Mouse (Mus musculus): ENCODE measurements at regions not wholly inside any gene's neighbourhood (a gene's known extent, or its start where the extent isn't known, plus 50 kb on each side); places are given as distances from the start of the nearest gene placed in this dataset.

DNA sequence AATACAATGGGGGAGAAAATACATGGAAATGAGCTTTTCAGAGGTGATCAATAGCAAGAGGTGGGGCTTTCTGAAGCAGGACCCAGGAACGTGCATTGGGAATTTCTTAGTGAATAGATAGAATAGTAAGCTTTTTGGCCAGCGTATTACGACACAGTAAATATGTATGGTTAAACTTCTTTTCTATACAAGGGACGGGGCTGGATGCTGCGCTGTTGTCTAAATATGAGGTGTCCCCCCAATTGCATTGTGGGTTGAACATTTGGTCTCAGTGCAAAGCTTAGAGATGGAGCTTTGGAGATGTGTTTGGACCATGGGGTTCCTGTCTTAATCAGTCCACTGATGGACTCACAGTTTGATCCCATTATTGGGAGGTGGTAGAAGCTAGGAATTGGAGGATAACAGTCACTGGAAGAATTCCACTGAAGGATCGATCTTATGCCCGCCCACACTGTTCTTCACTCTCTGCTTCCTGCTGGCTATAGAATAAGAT, 168.6 kb downstream of the Gm19410 start:
- no peak for DNase-seq (ENCODE audit: extremely low spot score, low spot score)

DNA sequence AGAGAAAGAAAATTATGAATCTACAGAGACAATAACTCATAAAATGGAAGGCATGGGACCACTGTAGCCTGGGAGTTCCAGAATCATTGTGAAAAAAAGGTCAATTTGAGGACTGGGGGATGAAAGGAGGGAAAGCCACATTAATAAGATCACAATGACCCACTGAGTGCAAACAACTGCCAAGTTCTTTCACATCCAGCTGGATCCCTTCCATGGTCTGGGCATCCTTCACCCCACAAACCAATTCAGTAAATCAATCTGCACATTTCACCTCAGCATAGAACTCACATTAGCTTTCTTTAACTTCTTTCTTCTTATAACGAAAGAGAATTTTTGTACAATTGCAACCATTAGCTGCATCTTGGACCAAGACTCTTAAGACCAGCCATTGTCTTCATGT, 169.4 kb downstream of the Gm19410 start:
- DNase-seq (ENCODE audit: extremely low spot score, low spot score): no peak

DNA sequence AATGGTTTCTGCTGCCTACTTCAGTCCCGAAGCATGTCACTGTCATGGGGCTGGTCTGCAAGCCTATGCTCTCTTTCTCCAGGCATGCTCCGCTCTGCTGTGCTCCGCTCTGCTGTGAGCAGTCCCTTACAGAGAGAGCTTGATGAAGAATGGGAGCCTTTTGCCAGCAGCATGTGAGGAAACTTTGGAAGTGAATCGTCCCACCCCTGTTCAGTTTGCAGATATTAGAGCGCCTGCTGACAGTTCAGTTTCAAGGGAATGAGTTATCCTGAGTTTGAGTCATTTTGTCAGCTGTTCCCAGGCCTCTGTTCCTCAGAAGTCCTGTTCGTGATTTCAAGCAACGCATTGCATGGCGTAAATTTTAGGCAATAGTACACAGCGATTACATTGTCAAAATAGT, 173.6 kb downstream of the Gm19410 start:
- no peak for DNase-seq (ENCODE audit: extremely low spot score, low spot score)

DNA sequence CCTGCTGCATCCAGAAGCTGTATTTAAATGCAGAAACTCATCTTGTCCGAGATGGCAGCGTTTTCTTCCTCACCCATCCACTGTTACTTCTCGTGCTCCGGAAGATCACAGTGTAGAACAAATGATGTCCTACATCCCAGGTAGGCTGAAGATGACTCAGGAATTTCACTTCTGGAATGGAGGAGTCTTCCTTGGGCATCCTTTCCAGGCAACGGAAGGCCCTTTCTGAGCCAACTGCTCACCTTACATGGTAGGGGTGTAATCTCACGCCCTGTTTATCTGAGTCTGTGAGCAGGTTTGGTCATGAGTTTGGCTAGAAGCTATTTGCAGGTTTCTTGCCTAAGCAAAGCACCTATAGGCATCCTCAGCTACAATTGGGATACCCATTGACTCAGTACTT, 176.9 kb downstream of the Gm19410 start:
- DNase-seq (ENCODE audit: extremely low spot score, low spot score): no peak

DNA sequence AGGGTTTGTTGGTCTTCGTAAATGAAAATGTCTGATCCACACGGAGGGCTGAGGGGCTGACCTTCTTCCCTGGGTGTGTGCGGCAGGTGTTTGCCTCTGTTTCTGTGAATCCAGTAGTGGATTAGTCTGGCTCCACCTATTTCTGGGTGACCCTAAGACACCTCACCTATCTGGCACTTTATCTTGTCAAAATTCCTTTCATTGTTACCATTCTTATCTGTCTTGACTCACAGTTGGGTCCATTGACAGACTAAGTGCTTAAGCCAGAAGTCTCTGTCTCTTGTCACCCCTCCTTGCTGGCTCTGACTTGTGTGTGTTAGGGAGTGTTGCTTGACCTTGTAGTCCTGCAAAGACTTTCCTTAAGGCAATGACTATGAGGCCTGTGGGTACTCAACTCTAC, 178.1 kb downstream of the Gm19410 start:
- DNase-seq (ENCODE audit: extremely low spot score, low spot score): peak; percentile 10

DNA sequence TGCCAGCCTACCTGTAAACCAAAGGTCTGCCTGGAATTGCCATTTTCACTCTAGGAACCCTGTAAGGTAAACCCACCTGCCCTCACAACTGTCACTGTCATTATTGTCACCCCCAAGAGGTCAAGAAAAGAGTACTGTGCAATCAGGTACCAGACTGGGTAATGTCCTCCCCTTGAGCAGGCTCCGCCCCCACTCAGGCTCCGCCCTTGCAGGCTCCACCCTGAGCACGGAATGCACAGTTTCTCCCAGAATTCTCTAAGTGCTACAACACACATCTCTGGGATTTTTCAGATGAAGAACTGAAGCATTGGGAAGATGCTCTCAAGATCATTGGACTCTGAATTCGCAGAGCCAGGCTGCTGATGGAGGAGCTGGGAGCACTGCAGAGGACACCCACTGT, 178.9 kb downstream of the Gm19410 start:
- peak; percentile 10 for DNase-seq (ENCODE audit: extremely low spot score, low spot score)

DNA sequence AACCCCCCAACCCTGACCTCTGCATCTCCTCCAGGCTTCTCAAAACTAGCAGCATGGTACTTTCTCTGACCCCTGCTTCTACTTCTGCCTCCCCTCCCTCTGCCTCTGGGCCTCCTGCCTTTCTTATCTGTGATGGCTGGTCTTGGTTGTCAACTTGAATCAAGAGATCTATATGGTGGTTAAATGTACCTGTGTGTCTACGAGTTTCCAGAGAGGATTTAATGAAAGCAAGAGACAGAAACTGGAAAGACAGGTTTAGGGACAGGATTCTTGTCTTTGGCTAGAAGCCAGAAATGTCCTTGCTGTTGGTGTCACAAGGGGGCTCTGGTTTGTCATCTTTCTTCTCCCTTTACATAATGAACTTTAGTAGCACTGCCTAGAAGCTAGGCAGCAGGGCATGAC, 180.9 kb downstream of the Gm19410 start:
- DNase-seq (ENCODE audit: extremely low spot score, low spot score): no peak

DNA sequence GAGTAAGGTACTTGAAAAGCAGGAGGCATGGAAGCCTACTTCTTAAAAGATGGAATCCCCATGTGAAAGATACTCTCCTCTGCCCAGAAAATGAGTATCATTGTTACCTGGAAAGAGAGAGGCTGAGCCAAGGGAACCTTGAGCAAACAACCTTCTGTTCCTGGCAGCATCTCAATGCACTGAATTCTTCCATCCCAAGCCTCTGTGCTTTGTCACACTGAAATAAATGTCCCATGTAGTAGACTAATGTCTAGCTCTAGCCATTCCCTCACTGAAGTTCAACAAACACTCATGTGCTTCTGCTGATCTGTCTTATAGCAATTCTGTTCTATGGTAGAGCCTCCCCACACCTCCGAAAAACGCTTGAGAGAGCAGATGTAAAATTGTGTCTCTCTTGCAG, 182.6 kb downstream of the Gm19410 start:
- DNase-seq (ENCODE audit: extremely low spot score, low spot score): no peak

DNA sequence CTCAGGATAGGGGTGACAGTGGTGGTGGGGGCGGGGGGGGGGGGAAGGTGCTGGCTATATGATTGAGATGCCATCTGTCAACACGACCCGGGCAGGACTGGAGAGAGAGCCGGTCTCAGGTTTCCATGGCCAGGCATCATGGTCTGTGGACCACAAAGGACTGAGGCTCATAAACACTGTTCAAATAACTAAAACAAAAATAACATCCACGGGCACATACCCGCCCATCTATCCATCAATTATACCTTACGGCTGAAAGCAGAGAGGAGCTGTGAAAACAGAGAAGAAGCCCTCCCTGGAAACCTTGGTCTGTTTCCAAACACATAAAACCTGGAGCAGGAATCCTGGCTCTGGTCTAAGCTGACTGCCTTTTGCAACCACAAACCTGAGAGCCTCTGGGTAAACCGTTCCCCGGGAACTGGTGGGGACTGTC, 183.2 kb downstream of the Gm19410 start:
- DNase-seq (ENCODE audit: extremely low spot score, low spot score): peak; percentile 53

DNA sequence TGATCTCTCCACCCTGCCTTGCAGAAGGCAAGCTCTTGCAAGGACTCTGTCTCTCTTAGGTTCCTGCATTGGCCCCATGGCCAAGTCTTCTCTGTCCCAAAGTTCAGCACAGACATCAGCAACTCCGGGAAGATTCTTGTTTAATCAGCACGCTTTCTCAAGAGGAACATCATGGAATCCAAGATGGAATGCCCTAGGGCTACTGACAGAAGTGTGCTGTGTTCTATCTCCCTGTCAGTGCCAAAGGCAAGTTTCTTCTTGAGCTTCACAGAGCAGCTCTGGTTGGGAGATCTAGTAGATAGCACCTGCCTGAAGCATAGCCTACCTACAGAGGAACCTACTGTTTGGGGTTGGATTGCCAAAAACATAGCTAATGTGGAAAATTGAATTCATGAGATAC, 189.9 kb downstream of the Gm19410 start:
- DNase-seq (ENCODE audit: extremely low spot score, low spot score): no peak

DNA sequence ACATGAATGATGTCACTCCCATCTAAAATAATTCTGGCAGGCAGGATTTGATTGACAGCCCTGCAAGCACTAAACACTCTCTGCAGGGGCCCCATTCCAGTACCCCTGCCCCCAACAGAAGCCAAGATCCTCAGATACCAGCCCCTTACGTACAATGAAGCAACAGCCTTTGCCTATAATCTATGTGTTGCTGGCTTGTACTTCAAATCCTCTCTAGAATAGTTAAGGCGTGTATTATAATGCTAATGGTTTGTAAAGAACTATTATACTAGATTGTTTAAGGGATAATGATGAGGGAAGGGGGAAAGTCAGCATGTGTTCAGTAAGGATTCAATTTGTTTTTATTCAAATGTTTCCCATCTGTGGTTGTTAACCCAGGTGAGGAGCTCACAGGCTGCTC, 190.7 kb downstream of the Gm19410 start:
- no peak for DNase-seq (ENCODE audit: extremely low spot score, low spot score)

DNA sequence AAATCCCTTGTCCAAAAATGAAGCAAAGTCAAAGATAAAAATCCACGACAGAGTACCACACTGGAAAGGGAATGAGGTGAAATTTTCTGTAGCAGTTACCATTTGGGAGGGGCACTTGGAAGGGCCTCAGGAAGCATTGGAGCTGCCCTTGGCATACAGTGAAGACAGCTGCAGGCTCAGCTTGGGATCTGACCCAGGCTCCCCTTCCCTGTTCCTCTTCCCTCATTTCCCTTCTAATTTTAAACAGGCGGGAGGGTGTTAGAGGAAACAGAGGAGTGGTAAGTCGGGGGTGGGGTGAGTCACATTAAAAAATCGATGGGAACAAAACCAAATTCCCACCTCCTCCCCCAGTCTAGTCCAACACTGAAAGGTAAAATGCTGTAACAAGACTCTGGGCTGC, 193.6 kb downstream of the Gm19410 start:
- DNase-seq (ENCODE audit: extremely low spot score, low spot score): no peak

DNA sequence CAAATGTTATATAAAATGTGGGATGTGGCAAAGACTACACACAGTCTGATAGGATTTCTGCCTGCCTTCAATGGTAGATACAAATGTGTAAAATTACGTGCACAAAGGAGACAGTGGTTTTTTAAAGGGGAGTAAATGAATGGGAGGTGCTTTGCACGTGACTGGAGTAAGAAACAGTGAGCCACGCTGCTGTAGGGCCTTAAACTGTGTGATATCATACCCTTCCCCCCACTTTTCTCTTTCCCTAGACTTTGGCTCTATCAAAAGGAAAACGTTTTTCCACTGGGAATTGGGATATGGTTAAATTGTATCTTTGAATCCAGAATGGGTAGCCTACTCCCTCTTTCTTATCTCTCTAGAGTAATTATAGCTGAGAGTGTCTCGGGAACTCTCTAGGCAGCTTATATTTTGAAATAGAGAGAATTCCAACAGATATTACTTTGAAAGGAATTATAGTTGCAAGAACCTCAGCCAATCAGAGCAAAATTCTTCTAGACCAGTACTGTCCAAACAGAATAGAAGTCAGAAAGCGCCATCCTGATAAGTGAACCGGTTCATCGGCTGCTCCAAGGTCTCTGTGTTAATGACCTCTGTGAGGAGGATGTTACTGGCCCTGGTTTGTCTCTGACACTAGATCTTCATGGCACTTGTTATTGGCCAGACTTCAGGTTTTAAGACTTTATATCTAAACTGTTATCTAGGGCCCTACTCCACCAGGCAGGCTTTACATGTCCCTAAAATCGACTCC, 195.5 kb downstream of the Gm19410 start:
- DNase-seq (ENCODE audit: extremely low spot score, low spot score): no peak

DNA sequence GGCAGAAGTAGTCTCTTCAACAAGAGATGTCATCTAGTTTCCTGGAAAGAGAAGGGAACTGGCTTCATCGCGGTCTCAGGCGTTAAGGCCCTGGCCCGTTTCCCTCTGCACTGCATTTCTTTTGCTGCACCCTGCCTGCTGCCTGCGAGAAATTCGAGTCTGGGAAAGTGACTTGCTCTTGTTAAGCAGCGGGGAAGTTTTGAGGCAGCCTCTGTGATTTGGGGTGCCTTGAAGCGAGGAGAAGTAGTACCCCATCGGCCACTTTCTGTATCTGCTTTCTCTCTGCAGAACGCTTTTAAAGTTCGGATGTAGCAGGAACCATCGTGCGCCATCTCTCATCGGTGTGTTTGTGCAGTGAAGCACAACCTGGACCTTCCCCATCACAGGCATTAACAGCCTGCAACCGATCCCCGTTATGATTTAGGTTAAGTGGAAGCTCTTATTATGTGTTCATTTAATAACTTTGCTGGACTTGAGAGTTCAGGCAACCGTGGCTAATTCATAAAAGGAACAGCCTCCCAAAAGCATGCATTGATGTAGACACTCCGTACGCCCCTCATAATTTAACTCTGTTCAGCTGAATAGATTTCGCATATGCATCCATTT, 196.1 kb downstream of the Gm19410 start:
- DNase-seq (ENCODE audit: extremely low spot score, low spot score): no peak

DNA sequence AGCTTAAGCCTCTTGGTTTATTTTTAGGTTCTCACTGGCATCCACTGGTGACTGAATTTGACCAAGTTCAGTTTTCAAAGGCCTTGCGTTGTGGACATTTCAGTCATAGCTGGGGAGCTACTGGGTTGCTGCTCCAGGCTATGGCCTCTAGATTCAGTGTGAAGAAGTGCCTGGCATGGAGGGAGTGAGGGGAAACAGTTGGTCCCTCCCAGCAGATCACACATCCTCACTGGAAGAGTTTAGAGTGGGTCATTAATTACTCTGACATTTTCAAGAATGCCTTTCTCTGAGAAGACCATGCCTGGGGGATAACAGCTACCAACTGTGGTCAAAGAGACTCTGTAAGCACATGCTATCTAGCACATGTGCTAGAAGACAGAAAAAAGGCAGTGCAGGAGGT, 199.3 kb downstream of the Gm19410 start:
- no peak for DNase-seq (ENCODE audit: extremely low spot score, low spot score)

DNA sequence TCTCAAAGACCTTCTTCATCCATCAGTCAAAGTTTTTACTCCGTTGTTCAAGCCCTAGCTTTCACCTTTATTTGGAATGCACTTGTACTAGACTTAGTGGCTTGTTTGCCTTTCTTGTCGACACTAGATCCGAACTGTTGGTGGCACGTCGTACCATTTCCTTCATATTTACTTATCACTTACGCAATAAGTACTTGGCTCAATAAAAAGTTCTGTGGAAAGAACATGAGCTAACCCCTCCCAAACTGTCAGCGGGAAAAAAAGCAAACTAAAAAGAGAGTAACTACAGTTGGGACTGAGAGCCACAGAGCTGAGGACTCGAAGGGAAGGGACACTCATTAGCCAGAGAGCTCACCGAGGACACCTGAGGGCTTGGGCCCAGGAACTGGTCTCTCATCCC, 202.8 kb downstream of the Gm19410 start:
- DNase-seq (ENCODE audit: extremely low spot score, low spot score): no peak

DNA sequence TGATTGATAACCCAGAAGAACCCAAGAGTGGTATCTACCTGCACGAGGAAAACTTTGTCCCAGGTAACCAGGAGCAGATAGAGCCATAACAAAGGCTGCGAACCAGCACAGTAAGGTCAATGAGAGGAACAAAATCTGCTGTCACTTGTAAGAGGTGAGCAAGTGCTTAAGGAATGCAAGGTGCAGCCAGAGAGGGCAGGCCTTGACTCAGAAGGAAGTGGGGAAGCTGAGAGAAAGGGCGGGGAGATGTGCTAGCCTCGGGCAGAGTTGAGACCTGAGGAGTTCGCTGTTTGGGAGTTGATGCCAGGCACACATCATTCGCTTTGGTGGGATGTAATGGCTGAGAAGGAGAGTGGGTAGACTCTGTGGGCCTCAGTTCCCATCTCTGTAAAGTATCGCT, 205.5 kb downstream of the Gm19410 start:
- DNase-seq (ENCODE audit: extremely low spot score, low spot score): no peak

DNA sequence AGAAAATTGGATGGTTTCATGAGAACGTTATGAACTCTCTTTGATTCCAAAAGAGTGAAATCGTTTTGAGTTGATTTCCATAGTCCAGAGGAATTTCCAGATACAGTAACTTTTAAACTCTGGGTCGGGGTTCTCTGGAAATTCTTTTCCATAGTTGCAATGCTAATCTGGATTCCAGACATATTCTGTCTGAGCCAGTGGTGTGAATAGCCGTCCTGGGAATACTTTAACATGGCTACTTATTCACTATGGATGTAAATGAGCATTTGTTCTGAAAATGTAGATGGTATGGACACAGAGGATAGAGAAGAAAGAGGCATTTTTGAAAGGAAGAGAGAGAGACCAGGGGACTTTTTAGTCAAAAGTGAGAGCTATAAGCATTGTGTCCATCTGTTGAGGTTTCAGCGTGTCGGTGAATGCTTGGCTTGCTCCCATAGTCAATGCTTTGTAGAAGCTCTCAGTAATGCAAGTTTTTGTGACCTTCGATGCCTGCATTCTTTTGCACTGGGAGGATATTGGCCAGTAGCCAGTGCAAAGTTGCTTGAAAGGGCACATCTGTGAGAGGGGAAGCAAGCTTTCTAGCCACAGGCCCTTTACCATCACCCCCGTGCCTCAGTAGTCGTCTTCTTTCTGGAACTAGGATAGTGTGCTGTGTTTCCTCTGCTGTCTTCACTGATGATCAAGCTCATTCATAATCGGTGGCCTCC, 208.9 kb downstream of the Gm19410 start:
- no peak for DNase-seq (ENCODE audit: extremely low spot score, low spot score)

DNA sequence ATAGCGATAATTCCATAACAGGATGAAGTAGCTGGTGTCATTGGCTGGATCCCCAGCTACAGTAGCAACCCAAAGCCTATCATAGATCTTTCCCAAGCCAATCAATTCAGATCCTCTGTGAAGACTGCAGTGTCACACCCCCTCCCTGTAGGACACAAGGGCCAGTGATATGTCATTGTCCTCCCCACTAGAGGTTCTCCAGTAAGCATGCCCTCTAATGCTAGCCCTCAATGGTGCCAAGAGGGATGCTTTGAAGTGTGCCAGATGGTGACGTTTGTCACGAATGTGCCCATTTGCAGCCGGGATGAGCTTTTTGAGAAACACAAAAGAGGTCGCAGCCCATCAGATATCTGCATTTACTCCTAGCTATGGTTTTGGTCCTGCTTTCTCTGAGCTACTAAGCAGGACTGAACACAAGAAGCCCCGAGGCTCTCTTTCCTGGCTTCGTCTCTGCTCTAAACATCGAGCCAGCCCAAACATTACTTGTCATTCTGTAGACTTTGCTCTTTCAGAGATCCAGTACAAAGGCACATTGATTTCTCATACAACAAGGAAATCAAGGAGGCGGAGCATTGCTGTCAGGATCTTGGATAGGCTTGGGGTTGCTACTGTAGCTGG, 214.2 kb downstream of the Gm19410 start:
- no peak for DNase-seq (ENCODE audit: extremely low spot score, low spot score)

DNA sequence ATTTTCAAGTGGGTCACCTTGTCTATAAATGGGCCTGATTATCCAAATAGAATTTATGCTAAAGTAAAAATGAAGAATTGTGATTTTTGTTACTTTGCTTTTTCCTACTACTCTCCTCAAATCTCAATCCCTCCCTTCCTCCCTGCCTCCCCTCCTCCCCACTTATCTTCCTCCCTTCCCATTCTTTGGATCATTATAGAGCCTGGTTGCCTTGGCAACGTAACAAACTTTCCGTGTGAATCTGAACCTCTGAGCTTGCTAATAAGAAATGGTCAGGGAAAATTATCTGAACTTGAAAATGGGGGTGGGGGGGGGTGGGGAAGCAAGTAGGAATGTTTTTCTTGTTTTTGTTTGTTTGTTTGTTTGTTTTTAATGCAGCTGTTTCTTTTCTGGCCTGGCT, 217.5 kb downstream of the Gm19410 start:
- no peak for DNase-seq (ENCODE audit: extremely low spot score, low spot score)

DNA sequence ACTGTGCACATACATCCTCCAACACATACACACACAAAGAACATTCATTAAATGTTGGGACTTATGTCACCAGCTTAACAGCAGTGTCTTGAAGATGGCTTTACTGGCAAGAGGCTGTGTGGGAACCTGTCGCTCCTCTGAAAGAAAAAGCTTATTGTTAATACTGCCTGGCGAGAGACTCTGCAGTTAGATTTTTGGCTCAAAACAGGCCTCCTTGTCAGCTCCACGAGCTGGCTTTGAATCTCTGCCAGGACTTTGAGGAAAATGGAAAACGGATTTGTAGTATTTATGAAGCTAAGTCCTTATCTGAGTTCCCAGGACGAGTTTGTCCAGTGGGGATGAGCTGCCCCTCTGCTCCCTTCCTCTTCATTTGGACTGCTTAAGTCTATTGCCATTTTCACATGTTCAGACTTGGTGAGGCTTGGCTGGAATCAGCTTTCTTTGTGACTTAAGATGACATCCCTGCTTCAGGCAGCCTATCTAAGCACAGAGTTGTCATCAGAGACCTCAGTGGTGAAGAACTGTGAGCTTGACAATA, 219.6 kb downstream of the Gm19410 start:
- no peak for DNase-seq (ENCODE audit: extremely low spot score, low spot score)

DNA sequence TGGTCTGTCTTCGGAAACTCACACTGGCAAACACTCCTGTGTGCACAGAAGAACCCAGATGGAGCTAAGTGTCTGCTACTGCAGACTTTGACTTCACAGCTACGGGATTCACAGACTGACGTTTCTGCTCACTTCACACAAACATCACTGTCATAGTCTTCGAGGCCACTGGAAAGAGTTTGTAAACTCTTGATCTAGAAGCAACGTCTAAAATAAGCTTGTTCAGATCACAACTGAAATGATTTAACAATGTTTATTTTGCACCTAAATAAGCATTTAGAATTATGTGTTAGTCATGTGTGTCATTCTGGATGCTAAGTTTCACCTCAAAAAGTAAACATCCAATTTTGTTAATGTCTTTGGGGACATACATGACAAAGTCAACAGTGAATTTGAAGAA, 221.7 kb downstream of the Gm19410 start:
- DNase-seq (ENCODE audit: extremely low spot score, low spot score): no peak

Data from neural tube, embryonic 10.5 days (tissue).